Mouse (Mus musculus): Measurements from ENCODE around the gene Trpm8.

Trpm8 gene

GRCm38 (mm10) chr1:88355681-88356080, 78.2 kb downstream of the Trpm8 start:
- no peak for DNase-seq (ENCODE audit: low spot score)

DNA sequence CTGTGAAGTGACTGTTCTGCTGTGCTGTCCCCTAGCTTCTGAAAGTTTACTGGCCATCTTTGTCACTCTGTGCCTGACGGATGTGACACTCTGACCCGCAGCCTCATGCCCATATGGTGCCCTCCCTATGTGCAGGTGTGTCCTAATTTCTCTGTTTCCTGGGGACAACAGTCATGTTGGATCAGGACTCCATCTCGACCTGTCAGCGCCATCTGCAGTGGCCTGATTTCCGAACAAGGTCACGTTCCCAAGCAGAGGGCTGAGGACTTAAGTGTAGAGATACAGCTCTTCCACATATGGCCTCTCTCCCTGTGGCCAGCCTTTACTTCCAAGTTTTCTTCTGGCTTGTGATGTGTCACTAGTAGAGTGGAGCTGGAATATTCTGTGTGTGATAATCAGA, 79.2 kb downstream of the Trpm8 start:
- DNase-seq (ENCODE audit: low spot score) = no peak

DNA sequence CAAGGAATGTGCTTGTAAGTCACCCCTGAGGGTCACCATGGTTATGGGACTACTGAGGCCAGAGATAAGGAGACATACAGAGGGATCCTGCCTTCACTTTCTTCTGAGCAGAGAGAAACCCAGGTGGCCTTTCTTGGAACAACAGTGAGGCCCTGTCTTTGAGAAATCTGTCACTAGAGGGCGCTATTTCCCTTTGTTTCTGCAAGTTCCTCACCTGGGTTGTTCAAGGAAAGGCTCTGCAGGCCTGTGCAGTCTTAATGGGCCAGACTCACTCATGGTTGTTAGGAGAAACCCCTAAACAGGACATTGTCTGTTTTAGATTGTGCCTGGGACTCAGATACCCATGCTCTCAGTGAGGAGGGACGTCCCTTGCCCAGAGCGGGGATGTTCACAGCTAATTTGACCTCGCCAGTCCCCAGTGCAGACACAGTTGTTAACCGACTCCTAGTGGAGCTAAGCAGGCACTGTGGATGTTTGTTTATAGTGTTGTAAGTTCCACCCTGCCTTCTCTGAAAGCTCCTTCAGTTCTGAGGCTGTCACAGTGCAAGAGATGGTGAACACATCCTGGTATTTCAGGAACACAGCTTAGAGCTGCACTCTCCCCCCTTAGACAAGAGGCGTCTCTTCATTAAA, 80.1 kb downstream of the Trpm8 start:
- peak; percentile 52 for DNase-seq (ENCODE audit: low spot score)

- DNase-seq (ENCODE audit: low spot score) = no peak
These were observed 80.7 kb downstream of the Trpm8 start for GRCm38 (mm10) chr1:88358102-88358654.

DNA sequence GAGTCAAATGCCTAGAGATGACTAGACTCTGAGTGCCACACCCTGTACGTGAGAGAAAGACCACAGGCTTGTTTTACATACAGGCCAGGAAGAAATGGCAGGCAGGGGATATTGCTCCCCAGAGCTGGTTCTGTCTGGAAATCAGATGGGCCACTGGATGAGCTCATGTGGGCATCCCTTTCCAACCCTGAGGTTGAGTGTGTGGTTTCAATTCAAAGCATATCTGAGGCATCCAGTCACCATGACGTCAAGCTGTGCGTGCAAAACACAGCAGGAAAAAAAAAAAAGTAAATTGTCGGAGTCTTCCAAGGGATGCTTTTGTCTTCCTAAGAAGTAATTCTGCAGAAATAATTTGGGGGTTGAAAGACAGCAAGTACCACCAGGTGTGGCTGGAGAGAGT, 83.6 kb downstream of the Trpm8 start:
- no peak for DNase-seq (ENCODE audit: low spot score)

- DNase-seq (ENCODE audit: low spot score) = no peak
These were observed 89.6 kb downstream of the Trpm8 start for GRCm38 (mm10) chr1:88366881-88367644.

DNA sequence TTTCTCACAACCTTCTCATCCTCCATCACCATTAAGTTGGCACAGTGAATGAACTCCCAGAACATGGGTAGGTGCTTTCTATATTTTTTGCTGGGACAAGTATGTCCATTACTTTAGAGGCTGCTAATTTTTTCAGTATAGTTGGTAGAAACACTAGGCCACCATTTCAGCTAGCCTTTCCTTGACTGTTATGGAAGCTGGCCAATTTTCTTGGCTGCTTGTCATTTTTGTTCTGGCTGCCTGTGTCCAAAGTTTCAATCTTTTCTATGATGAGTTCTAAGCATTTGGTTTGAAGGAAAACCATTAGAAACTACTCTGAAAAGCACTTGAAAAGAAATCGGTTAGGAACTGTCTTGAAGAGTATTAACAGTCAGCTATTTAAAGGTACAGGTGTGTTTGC, 101.0 kb downstream of the Trpm8 start:
- DNase-seq (ENCODE audit: low spot score) = no peak

- no peak for DNase-seq (ENCODE audit: low spot score)
These were observed 114.2 kb downstream of the Trpm8 start for GRCm38 (mm10) chr1:88391632-88392031.

- DNase-seq (ENCODE audit: low spot score) = no peak
These were observed 115.9 kb downstream of the Trpm8 start for GRCm38 (mm10) chr1:88393321-88393720.

DNA sequence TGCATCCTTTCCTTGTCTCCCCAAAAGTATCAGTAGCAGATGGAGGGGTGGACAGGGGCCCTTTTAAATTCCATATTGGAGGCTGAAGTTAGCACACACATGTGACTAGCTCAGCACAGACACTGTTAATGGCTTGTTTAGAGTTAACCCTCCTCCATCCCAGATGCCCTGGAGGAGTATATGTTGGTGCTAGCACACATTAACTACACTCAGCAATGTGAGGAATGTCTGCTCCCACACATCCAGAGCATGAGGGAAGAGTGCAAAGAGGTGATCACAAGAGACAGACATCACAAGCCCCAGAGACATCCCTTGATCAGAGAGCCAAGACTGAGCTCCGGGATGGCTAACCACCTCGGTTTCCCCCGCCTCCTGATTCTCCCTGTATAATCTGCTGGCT, 125.9 kb downstream of the Trpm8 start:
- DNase-seq (ENCODE audit: low spot score) = no peak

GRCm38 (mm10) chr1:88406078-88406806, 128.8 kb downstream of the Trpm8 start:
- no peak for DNase-seq (ENCODE audit: low spot score)

- no peak for DNase-seq (ENCODE audit: low spot score)
These were observed 129.3 kb downstream of the Trpm8 start, which contains the start of gene Spp2 for GRCm38 (mm10) chr1:88406807-88407198. Spp2 (plus strand) TSS chr1:88406961.

DNA sequence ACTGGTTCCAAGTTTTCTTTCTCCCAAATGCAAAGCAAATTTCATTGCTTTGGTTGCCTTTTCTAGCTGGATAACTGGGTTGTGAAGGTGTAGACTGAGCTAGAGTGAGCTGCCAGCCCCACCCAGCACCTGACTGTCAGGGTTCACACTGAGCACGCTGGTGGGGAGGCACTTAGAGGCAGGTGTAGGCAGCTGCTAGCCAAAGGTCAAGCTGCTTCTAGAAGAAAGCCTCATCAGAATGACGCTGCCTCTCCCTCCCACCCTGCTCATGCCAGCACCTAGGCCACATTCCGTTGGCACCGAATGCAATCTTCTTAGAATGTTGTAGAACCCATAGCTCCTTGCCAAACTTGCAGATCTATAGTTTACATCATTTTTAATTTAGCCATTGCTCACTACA, 130.9 kb downstream of the Trpm8 start:
- DNase-seq (ENCODE audit: low spot score) = no peak

DNA sequence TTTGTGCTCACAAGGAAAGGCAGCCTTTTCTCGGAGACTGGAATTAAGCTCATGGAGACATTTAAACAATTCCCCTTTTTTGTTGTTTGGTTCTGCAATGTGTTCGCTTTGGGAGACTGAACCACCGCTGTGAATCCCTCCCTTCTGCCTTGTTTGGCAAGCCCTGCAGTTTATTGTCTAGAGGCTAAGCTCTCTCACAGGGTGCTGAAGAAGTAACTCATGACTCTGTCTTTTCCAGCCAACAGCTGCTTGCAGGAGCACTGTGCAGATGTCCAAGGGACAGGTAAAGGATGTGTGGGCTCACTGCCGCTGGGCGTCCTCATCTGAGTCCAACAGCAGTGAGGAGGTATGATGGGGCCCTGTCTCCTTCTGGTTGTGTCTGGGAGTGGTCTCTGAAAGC, 134.6 kb downstream of the Trpm8 start:
- DNase-seq (ENCODE audit: low spot score) = no peak

GRCm38 (mm10) chr1:88418943-88419342, 141.5 kb downstream of the Trpm8 start:
- DNase-seq (ENCODE audit: low spot score) = no peak

DNA sequence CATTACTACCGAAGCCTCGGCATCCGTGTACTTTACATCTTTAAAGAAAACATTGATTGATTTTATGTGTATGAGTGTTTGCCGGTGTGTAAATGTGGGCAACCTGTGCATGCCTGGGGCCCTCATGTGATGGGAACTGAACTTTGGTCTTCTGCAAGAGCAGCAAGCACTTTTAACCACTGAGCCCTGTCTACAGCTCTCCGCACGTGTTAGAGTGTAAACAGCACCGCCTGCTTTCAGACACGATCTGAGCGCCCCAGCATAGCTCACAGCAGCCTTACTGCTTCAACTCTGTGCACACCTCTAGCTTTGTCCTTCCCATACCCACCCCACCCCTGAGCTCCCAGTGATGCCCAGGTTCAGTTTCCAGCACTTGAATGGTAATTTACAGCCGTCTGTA, 144.6 kb downstream of the Trpm8 start:
- no peak for DNase-seq (ENCODE audit: low spot score)

GRCm38 (mm10) chr1:88422846-88423395, 145.5 kb downstream of the Trpm8 start:
- no peak for DNase-seq (ENCODE audit: low spot score)

- DNase-seq (ENCODE audit: low spot score) = peak; percentile 61
These were observed 147.3 kb downstream of the Trpm8 start for GRCm38 (mm10) chr1:88424602-88425252.

DNA sequence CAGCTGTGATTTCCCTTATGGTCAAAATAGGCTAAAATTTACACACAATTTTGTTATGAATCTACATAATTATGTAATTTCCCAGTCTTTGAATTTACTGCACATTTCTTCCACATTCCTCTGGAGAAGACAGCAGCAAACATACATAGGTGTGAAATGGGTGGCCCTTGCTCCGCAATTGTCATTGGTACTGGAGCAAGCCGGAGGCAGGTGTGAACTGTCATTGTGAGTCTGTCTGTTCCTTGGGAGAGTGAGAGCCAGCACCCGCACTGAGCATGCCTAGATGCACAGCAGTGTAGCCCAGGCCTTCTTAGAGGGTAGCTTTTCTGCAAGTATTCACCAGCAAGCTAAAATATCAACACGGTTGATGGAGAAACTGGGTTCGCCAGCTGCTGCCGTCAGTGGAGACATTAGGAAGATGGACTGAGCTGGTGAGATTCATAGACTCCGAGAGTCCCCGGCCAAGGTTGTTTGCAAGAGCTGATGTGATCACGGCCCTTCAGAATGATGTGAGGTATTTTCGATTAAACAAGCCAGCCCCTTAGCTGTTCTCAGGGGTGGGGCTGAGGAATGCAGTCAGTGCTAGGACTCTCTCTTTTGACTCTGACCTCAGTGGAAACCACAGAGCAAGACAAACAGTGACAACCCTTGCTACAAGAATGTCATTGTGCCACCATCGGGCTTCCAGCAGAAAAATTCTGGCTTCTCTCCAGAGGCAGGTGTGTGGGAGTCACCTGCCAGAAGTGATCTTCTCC, 150.7 kb downstream of the Trpm8 start:
- no peak for DNase-seq (ENCODE audit: low spot score)

GRCm38 (mm10) chr1:88429413-88429812, 152.0 kb downstream of the Trpm8 start:
- DNase-seq (ENCODE audit: low spot score) = no peak

DNA sequence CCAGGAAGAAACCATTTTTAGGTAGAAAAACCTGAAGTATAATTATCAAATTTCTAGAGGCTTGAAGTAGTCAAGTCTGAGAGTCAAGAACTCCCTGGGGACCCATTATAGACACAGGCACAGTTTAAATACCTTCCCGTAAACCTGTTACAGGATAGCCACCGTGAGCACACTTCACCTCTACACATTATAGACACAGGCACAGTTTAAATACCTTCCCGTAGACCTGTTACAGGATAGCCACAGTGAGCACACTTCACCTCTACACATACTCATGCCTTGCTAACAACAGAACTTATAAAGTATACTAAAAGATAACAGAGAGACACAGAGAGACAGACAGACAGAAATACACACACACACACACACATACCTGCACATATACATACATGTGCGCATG, 153.8 kb downstream of the Trpm8 start:
- DNase-seq (ENCODE audit: low spot score) = no peak

All from c-Kit-positive CD71-positive TER-119-positive erythroid progenitor cells, embryonic 14.5 days (primary cell).